Mouse (Mus musculus) hindbrain, postnatal 0 days (tissue): Measurements from ENCODE around the gene Knop1. TPM values are rescaled to one million over a fixed set of nuclear protein-coding genes. Genes with fewer than 3 reads are reported as not detected.

ENCODE experiments used
- ATAC-seq: fragments of 200-750 bp; cut with Nextera tagmentation; 2 replicates; pipeline ENCODE4 v1.8.0; 2017; ENCODE audit warnings: mild to moderate bottlenecking, moderate TSS enrichment, moderate library complexity
- DNase-seq: peaks from one replicate; pipeline ENCODE4 v3.0.0-alpha.2; 2015; ENCODE audit warnings: low spot score
- H3K27ac ChIP-seq: fragments of 300-500 bp; sonication (generic); 2 replicates; pipeline ENCODE4 v1.5.1; 2014; ENCODE audit warnings: mild to moderate bottlenecking
- H3K27me3 ChIP-seq: fragments of 300-500 bp; sonication (generic); 2 replicates; pipeline ENCODE4 v1.6.1; 2014; ENCODE audit warnings: low read length, mixed read lengths; ENCODE audit not compliant: insufficient read depth
- H3K36me3 ChIP-seq: fragments of 300-500 bp; sonication (generic); 2 replicates; pipeline ENCODE4 v1.6.1; 2014; ENCODE audit warnings: low read length, mixed read lengths; ENCODE audit not compliant: insufficient read depth
- H3K4me1 ChIP-seq: fragments of 300-500 bp; sonication (generic); 2 replicates; pipeline ENCODE4 v1.6.1; 2014; ENCODE audit warnings: antibody characterized with exemption, low read length, mixed read lengths; ENCODE audit not compliant: insufficient read depth
- H3K4me2 ChIP-seq: fragments of 300-500 bp; sonication (generic); 2 replicates; pipeline ENCODE4 v1.6.1; 2014; ENCODE audit warnings: low read depth, mild to moderate bottlenecking, low read length, moderate library complexity, mixed read lengths
- H3K4me3 ChIP-seq: fragments of 300-500 bp; sonication (generic); 2 replicates; pipeline ENCODE4 v1.5.1; 2014; ENCODE audit warnings: low read length
- H3K9ac ChIP-seq: fragments of 300-500 bp; sonication (generic); replicated peaks from 2 replicates; pipeline ENCODE4 v1.6.1; 2014; ENCODE audit warnings: mild to moderate bottlenecking, low read length, moderate library complexity, mixed read lengths
- H3K9me3 ChIP-seq: fragments of 300-500 bp; sonication (generic); 2 replicates; pipeline ENCODE4 v1.6.1; 2016; ENCODE audit warnings: low read length, mixed read lengths
- CTCF ChIP-seq: IDR thresholded peaks from 2 replicates; pipeline ENCODE4 v1.5.1; 2016; ENCODE audit warnings: antibody characterized with exemption, control low read depth, low read depth
- WGBS: fragments of 180-500 bp; shearing (Covaris S2); extraction: QIAGEN DNeasy Blood & Tissue Kit; methylation state at CpG from one replicate; pipeline ENCODE4 v1.1.7; 2014; 5-methylcytosine and 5-hydroxymethylcytosine counted together
- polyA plus RNA-seq: library from polyadenylated mRNA; unstranded; fragments of >200 nt; fragmentation: Nextera tagmentation; extraction: Ambion mirVana; gene quantifications from 2 replicates; pipeline ENCODE4 v1.2.1, GENCODE M21; 2015
- total RNA-seq: library from RNA; depleted of rRNA; stranded (reverse); fragments of >200 nt; gene quantifications from 2 replicates; pipeline ENCODE4 v1.2.3, GENCODE M21; 2014

Knop1 gene
- total and polyA plus RNA-seq, 2 experiments from 2014 or later: 30.8 to 75.6 TPM

- no peak overlapping the region for H3K27ac ChIP-seq
- no peaks in the 10 kb centered on the region for H3K9me3 ChIP-seq
Measured at GRCm38 (mm10) chr7:118865362-118865761, 9.3 kb upstream of the Knop1 start.

GRCm38 (mm10) chr7:118858640-118859039 lies 2.6 kb upstream of the Knop1 start:
- no peaks in the 10 kb centered on the region for H3K27me3 ChIP-seq
- TF ChIP-seq CTCF: no peak
- 91% methylated on average over 1 of the region's 1 CpGs for WGBS
- no peak overlapping the region for H3K9ac ChIP-seq
- no peak for DNase-seq
- H3K4me1 ChIP-seq: peaks cover 13% of the 10 kb centered on the region; the same call in 1 of the 2 replicates
- H3K27ac ChIP-seq: no peak overlapping the region
- no peaks in the 10 kb centered on the region for H3K9me3 ChIP-seq
- no peak for ATAC-seq
- no peaks in the 10 kb centered on the region for H3K36me3 ChIP-seq
- no peak overlapping the region for H3K4me3 ChIP-seq
- no peak overlapping the region for H3K4me2 ChIP-seq

More at GRCm38 (mm10) chr7:118865362-118865761, 9.3 kb upstream of the Knop1 start:
- WGBS: 81% methylated on average over 2 of the region's 2 CpGs
- TF ChIP-seq CTCF: no peak
- H3K4me2 ChIP-seq: no peak overlapping the region
- no peak for ATAC-seq
- no peaks in the 10 kb centered on the region for H3K27me3 ChIP-seq
- H3K36me3 ChIP-seq: no peaks in the 10 kb centered on the region
- no peak for DNase-seq
- no peak overlapping the region for H3K4me3 ChIP-seq
- no peaks in the 10 kb centered on the region for H3K4me1 ChIP-seq
- no peak overlapping the region for H3K9ac ChIP-seq

DNA sequence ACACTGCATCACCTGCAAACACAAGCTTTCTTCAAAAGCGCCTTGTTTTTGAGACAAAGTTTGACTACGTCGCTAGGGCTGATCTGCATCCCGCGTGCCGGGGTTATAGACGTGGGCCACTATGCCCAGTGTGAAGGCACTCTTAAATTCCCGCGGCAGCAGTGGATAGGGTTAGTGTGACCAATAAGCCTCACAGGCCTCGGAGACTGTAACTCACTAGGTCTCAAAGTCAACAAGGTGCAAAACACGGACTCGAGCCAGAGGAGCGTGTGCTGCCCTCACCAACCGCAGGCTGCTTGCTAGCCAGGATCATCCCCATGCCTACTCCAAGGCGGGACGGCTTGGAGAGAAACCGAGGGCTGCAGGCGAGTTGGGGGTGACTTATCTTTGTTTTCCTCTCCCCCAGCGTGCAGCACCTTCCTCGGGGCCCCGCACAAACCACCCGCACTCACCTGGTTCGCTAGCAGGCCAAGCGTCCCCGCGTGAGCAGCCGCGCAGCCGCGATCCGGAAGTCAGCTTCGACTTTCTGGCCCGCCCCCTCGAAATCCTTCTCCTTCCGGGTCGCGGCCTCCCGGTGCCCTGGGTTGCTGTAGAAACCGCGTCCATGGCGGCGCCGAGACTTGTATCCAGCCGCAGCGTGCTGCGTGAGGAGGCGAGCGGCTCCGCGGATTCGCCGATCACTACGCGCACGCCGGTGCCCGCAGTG lies 730 bp downstream of the Knop1 start, which contains the start of gene Iqck:
Iqck (plus strand) TSS at position 582 of the 706 bp plus-strand sequence.
- H3K4me3 ChIP-seq: peak within 1 kb of the TSS; percentile 82
- H3K27me3 ChIP-seq: no peaks in the 10 kb centered on the region
- peaks cover 13% of the 10 kb centered on the region; the same call in 1 of the 2 replicates for H3K4me1 ChIP-seq
- under 1% methylated on average over 57 of the region's 57 CpGs for WGBS
- peak within 1 kb of the TSS; percentile 76 for H3K27ac ChIP-seq
- H3K4me2 ChIP-seq: peak within 1 kb of the TSS; percentile 95
- DNase-seq: peak; percentile 97
- ATAC-seq: peak; percentile 98
- peak within 1 kb of the TSS; percentile 70 for H3K9ac ChIP-seq
- H3K9me3 ChIP-seq: no peaks in the 10 kb centered on the region
- peaks cover 18% of the 10 kb centered on the region; the same call in 1 of the 2 replicates for H3K36me3 ChIP-seq
- peak; percentile 27 for TF ChIP-seq CTCF

GRCm38 (mm10) chr7:118854606-118855005 lies 1.4 kb downstream of the Knop1 start:
- Histone ChIP-seq H3K4me3 (peak overlapping the region; percentile 82), H3K9ac (peak overlapping the region; percentile 70), H3K9me3 (no peaks in the 10 kb centered on the region), H3K4me2 (peak overlapping the region; percentile 95), H3K27ac (no peak overlapping the region), H3K36me3 (peaks cover 20% of the 10 kb centered on the region; the same call in 1 of the 2 replicates), H3K27me3 (no peaks in the 10 kb centered on the region), H3K4me1 (peaks cover 13% of the 10 kb centered on the region; the same call in 1 of the 2 replicates)
- WGBS: 32% methylated on average over 3 of the region's 3 CpGs
- no peak for TF ChIP-seq CTCF
- DNase-seq (no peak), ATAC-seq (no peak)

DNA sequence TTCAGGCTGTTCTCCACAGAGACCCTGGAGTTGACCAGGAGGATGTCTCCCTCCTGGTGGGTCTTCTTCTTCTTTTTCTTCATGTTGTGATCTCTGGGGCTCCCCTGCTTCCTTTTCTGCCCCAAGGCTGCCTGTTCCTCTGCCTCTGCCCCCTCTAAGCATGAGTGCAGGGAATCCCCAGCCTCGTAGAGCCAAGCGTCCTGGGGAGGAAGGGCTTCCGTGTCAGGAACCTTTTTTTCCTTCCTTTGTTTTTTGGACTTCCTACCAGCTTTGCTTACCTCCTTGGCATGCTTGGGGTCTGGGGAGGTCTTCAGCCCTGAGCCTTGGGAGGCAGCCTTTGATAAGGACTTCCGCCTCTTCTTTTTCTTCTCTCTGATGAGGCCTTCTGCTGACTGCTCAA lies 3.4 kb downstream of the Knop1 start:
- no peak for TF ChIP-seq CTCF
- no peak for ATAC-seq
- H3K4me1 ChIP-seq: peaks cover 13% of the 10 kb centered on the region; the same call in 1 of the 2 replicates
- H3K27ac ChIP-seq: no peak overlapping the region
- no peak overlapping the region for H3K4me3 ChIP-seq
- DNase-seq: no peak
- no peaks in the 10 kb centered on the region for H3K9me3 ChIP-seq
- H3K9ac ChIP-seq: no peak overlapping the region
- peaks cover 34% of the 10 kb centered on the region for H3K36me3 ChIP-seq
- 84% methylated on average over 4 of the region's 4 CpGs for WGBS
- no peaks in the 10 kb centered on the region for H3K27me3 ChIP-seq
- no peak overlapping the region for H3K4me2 ChIP-seq

- Histone ChIP-seq H3K4me2 (no peak overlapping the region), H3K4me1 (peaks cover 13% of the 10 kb centered on the region; the same call in 1 of the 2 replicates), H3K36me3 (peaks cover 41% of the 10 kb centered on the region), H3K4me3 (no peak overlapping the region), H3K9ac (no peak overlapping the region), H3K9me3 (no peaks in the 10 kb centered on the region), H3K27me3 (no peaks in the 10 kb centered on the region), H3K27ac (no peak overlapping the region)
- no peak for TF ChIP-seq CTCF
- ATAC-seq (no peak), DNase-seq (no peak)
- WGBS: 91% methylated on average over 7 of the region's 7 CpGs
Measured at GRCm38 (mm10) chr7:118851571-118851970, 4.5 kb downstream of the Knop1 start.
